Mouse (Mus musculus): Measurements from ENCODE around the gene Sec16b. TPM values are rescaled to one million over a fixed set of nuclear protein-coding genes. Genes with fewer than 3 reads are reported as not detected.

Sec16b gene
- 5.5 and 6.2 TPM in 2 replicates for polyA plus RNA-seq (2015; fragmentation: Nextera tagmentation; extraction: Ambion mirVana)

GRCm38 (mm10) chr1:157506522-157506921, at the start of gene Sec16b:
Sec16b (plus strand) TSS chr1:157506728.
- Histone ChIP-seq H3K27ac (replicated peaks) (peak within 1 kb of the TSS; percentile 58), H3K4me1 (replicated peaks; ENCODE audit: control insufficient read depth, insufficient read depth) (no peaks in the 10 kb centered on the region), H3K9ac (ENCODE audit: low read length) (no peak within 1 kb of the TSS), H3K4me2 (replicated peaks; ENCODE audit: low read depth) (peak within 1 kb of the TSS; percentile 29; the same call in 1 of the 2 replicates), H3K36me3 (ENCODE audit: control insufficient read depth, insufficient read depth, low read length) (no peaks in the 10 kb centered on the region), H3K27me3 (ENCODE audit: control insufficient read depth, insufficient read depth, low read length) (no peaks in the 10 kb centered on the region), H3K4me3 (ENCODE audit: low read depth, low read length) (no peak within 1 kb of the TSS), H3K9me3 (ENCODE audit: control insufficient read depth, low read length) (no peaks in the 10 kb centered on the region)
- 32% methylated on average over 5 of the region's 5 CpGs for WGBS
- TF ChIP-seq CTCF (IDR thresholded peaks at IDR 0.05; ENCODE audit: low read depth) = no peak
- no peak for TF ChIP-seq EP300 (optimal IDR thresholded peaks at IDR 0.05)
- ATAC-seq (ENCODE audit: low FRiP score, low TSS enrichment) (peak; percentile 45; the same call in 1 of the 2 replicates), DNase-seq (ENCODE audit: low spot score) (no peak)

- Histone ChIP-seq H3K4me2 (replicated peaks; ENCODE audit: low read depth) (no peak overlapping the region), H3K4me1 (replicated peaks; ENCODE audit: control insufficient read depth, insufficient read depth) (no peaks in the 10 kb centered on the region), H3K4me3 (ENCODE audit: low read depth, low read length) (no peak overlapping the region), H3K9ac (ENCODE audit: low read length) (no peak overlapping the region), H3K36me3 (ENCODE audit: control insufficient read depth, insufficient read depth, low read length) (no peaks in the 10 kb centered on the region), H3K27ac (replicated peaks) (no peak overlapping the region), H3K27me3 (ENCODE audit: control insufficient read depth, insufficient read depth, low read length) (no peaks in the 10 kb centered on the region), H3K9me3 (ENCODE audit: control insufficient read depth, low read length) (no peaks in the 10 kb centered on the region)
- TF ChIP-seq CTCF (IDR thresholded peaks at IDR 0.05; ENCODE audit: low read depth) (no peak), EP300 (optimal IDR thresholded peaks at IDR 0.05) (no peak)
- WGBS = 79% methylated on average over 3 of the region's 3 CpGs
- no peak for DNase-seq (ENCODE audit: low spot score)
- no peak for ATAC-seq (ENCODE audit: low FRiP score, low TSS enrichment)
Measured at GRCm38 (mm10) chr1:157457789-157458188, 48.7 kb upstream of the Sec16b start.

- WGBS = 16% methylated on average over 29 of the region's 29 CpGs
- ATAC-seq (ENCODE audit: low FRiP score, low TSS enrichment) = peak; percentile 94
- DNase-seq (ENCODE audit: low spot score) = peak; percentile 90
- H3K36me3 ChIP-seq (ENCODE audit: control insufficient read depth, insufficient read depth, low read length) = no peaks in the 10 kb centered on the region
- H3K27ac ChIP-seq (replicated peaks) = peak within 1 kb of the TSS; percentile 40; the same call in 1 of the 2 replicates
- H3K4me3 ChIP-seq (ENCODE audit: low read depth, low read length) = peak within 1 kb of the TSS; percentile 29
- no peaks in the 10 kb centered on the region for H3K4me1 ChIP-seq (replicated peaks; ENCODE audit: control insufficient read depth, insufficient read depth)
- H3K9me3 ChIP-seq (ENCODE audit: control insufficient read depth, low read length) = no peaks in the 10 kb centered on the region
- H3K9ac ChIP-seq (ENCODE audit: low read length) = peak within 1 kb of the TSS; percentile 53
- TF ChIP-seq EP300 (optimal IDR thresholded peaks at IDR 0.05) (no peak), CTCF (IDR thresholded peaks at IDR 0.05; ENCODE audit: low read depth) (peak; percentile 88)
- no peaks in the 10 kb centered on the region for H3K27me3 ChIP-seq (ENCODE audit: control insufficient read depth, insufficient read depth, low read length)
- peak within 1 kb of the TSS; percentile 60 for H3K4me2 ChIP-seq (replicated peaks; ENCODE audit: low read depth)
Measured at GRCm38 (mm10) chr1:157458421-157459208, 47.9 kb upstream of the Sec16b start, which contains the start of gene Cryzl2. Cryzl2 (plus strand) TSS chr1:157458577.

GRCm38 (mm10) chr1:157459904-157460303, 46.6 kb upstream of the Sec16b start:
- H3K4me3 ChIP-seq (ENCODE audit: low read depth, low read length) = no peak overlapping the region
- H3K36me3 ChIP-seq (ENCODE audit: control insufficient read depth, insufficient read depth, low read length) = no peaks in the 10 kb centered on the region
- H3K4me1 ChIP-seq (replicated peaks; ENCODE audit: control insufficient read depth, insufficient read depth) = no peaks in the 10 kb centered on the region
- ATAC-seq (ENCODE audit: low FRiP score, low TSS enrichment) (peak; percentile 47; the same call in 1 of the 2 replicates), DNase-seq (ENCODE audit: low spot score) (no peak)
- no peak overlapping the region for H3K4me2 ChIP-seq (replicated peaks; ENCODE audit: low read depth)
- no peak for TF ChIP-seq EP300 (optimal IDR thresholded peaks at IDR 0.05)
- TF ChIP-seq CTCF (IDR thresholded peaks at IDR 0.05; ENCODE audit: low read depth) = no peak
- H3K27me3 ChIP-seq (ENCODE audit: control insufficient read depth, insufficient read depth, low read length) = no peaks in the 10 kb centered on the region
- 74% methylated on average over 5 of the region's 5 CpGs for WGBS
- no peaks in the 10 kb centered on the region for H3K9me3 ChIP-seq (ENCODE audit: control insufficient read depth, low read length)
- no peak overlapping the region for H3K9ac ChIP-seq (ENCODE audit: low read length)
- H3K27ac ChIP-seq (replicated peaks) = 0 out of 2 replicates have a peak overlapping the region, but pooled peaks have one; percentile 40

- TF ChIP-seq EP300 (optimal IDR thresholded peaks at IDR 0.05) (no peak), CTCF (IDR thresholded peaks at IDR 0.05; ENCODE audit: low read depth) (no peak)
- Histone ChIP-seq H3K4me2 (replicated peaks; ENCODE audit: low read depth) (no peak overlapping the region), H3K9ac (ENCODE audit: low read length) (no peak overlapping the region), H3K36me3 (ENCODE audit: control insufficient read depth, insufficient read depth, low read length) (no peaks in the 10 kb centered on the region), H3K27ac (replicated peaks) (no peak overlapping the region), H3K27me3 (ENCODE audit: control insufficient read depth, insufficient read depth, low read length) (no peaks in the 10 kb centered on the region), H3K4me3 (ENCODE audit: low read depth, low read length) (no peak overlapping the region), H3K4me1 (replicated peaks; ENCODE audit: control insufficient read depth, insufficient read depth) (no peaks in the 10 kb centered on the region), H3K9me3 (ENCODE audit: control insufficient read depth, low read length) (no peaks in the 10 kb centered on the region)
- DNase-seq (ENCODE audit: low spot score) (no peak), ATAC-seq (ENCODE audit: low FRiP score, low TSS enrichment) (no peak)
- 95% methylated on average over 5 of the region's 5 CpGs for WGBS
Measured at GRCm38 (mm10) chr1:157461276-157461675, 45.3 kb upstream of the Sec16b start.

DNA sequence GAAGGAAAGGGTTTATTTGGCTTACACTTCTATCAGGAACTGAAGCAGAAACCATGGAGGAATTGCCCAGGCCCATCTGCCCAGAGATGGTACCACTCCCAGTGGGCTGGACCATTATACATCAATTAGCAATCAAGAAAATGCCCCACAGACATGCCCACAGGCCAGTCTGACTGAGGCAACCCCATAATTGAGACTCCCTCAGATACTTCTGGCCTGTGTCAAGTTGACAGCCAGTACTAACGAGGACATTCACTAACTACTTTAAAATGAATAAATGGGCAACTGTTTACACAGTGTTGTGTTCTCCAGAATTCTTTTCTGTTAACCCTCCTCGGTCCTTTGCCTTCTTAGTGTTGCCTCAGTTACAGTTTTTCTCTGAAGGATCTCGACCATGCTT, 44.2 kb upstream of the Sec16b start:
- ATAC-seq (ENCODE audit: low FRiP score, low TSS enrichment) = peak; percentile 25; the same call in 1 of the 2 replicates

More for the DNA sequence above, 44.2 kb upstream of the Sec16b start:
- Histone ChIP-seq H3K27me3 (ENCODE audit: control insufficient read depth, insufficient read depth, low read length) (no peaks in the 10 kb centered on the region), H3K4me1 (replicated peaks; ENCODE audit: control insufficient read depth, insufficient read depth) (no peaks in the 10 kb centered on the region), H3K4me2 (replicated peaks; ENCODE audit: low read depth) (no peak overlapping the region), H3K4me3 (ENCODE audit: low read depth, low read length) (no peak overlapping the region), H3K27ac (replicated peaks) (no peak overlapping the region), H3K9me3 (ENCODE audit: control insufficient read depth, low read length) (no peaks in the 10 kb centered on the region), H3K36me3 (ENCODE audit: control insufficient read depth, insufficient read depth, low read length) (no peaks in the 10 kb centered on the region), H3K9ac (ENCODE audit: low read length) (no peak overlapping the region)
- 24% methylated on average over 3 of the region's 3 CpGs for WGBS
- no peak for DNase-seq (ENCODE audit: low spot score)
- TF ChIP-seq CTCF (IDR thresholded peaks at IDR 0.05; ENCODE audit: low read depth) (no peak), EP300 (optimal IDR thresholded peaks at IDR 0.05) (no peak)
